Mouse (Mus musculus) megakaryocyte, embryonic 14.5 days (primary cell): ENCODE results near the gene Scgb3a1. TPM values are rescaled to one million over a fixed set of nuclear protein-coding genes. Genes with fewer than 3 reads are reported as not detected.

Experiments used
- H3K27me3 ChIP-seq: replicated peaks from 2 replicates; pipeline ENCODE3; 2012; ENCODE audit warnings: inconsistent platforms
- H3K36me3 ChIP-seq: replicated peaks from 2 replicates; pipeline ENCODE3; 2012; ENCODE audit warnings: low read length, inconsistent platforms, mixed read lengths
- H3K4me1 ChIP-seq: 2 replicates; pipeline ENCODE4 v1.6.1; 2012; ENCODE audit warnings: inconsistent platforms
- H3K4me3 ChIP-seq: replicated peaks from 2 replicates; pipeline ENCODE3; 2012; ENCODE audit warnings: moderate library complexity, mild to moderate bottlenecking, inconsistent platforms
- H3K9me3 ChIP-seq: 2 replicates; pipeline ENCODE4 v1.6.1; 2012; ENCODE audit warnings: inconsistent platforms
- FLI1 ChIP-seq: IDR thresholded peaks from 2 replicates; pipeline ENCODE4 v1.6.1; 2012; ENCODE audit warnings: low read length, inconsistent platforms, mixed read lengths
- GATA1 ChIP-seq: IDR thresholded peaks from 3 replicates; pipeline ENCODE4 v1.6.1; 2012; ENCODE audit warnings: mixed read lengths, low read length, inconsistent platforms, borderline replicate concordance
- polyA plus RNA-seq: library from polyadenylated mRNA; stranded (reverse); fragments of >175 nt; gene quantifications from 2 replicates; pipeline ENCODE4 v1.2.3, GENCODE M21; 2012; ENCODE audit warnings: low replicate concordance; ENCODE audit not compliant: insufficient read depth

The Scgb3a1 gene
- polyA plus RNA-seq, 1 experiment = not detected

- peaks cover 15% of the 10 kb centered on the region for H3K27me3 ChIP-seq
- no peaks in the 10 kb centered on the region for H3K36me3 ChIP-seq
- peaks cover 69% of the 10 kb centered on the region for H3K4me1 ChIP-seq
- H3K9me3 ChIP-seq = peaks cover 15% of the 10 kb centered on the region
- H3K4me3 ChIP-seq = no peak overlapping the region
- TF ChIP-seq FLI1 (no peak), GATA1 (no peak)
These were observed 7.9 kb upstream of the Scgb3a1 start for GRCm38 (mm10) chr11:49655501-49655900.

- Histone ChIP-seq H3K27me3 (peaks cover 21% of the 10 kb centered on the region), H3K9me3 (peaks cover 15% of the 10 kb centered on the region), H3K36me3 (no peaks in the 10 kb centered on the region), H3K4me3 (no peak overlapping the region), H3K4me1 (peaks cover 55% of the 10 kb centered on the region)
- TF ChIP-seq FLI1 (no peak), GATA1 (no peak)
These were observed 5.3 kb upstream of the Scgb3a1 start for GRCm38 (mm10) chr11:49658065-49658464.

GRCm38 (mm10) chr11:49658791-49659469 is 4.5 kb upstream of the Scgb3a1 start:
- Histone ChIP-seq H3K4me3 (peak overlapping the region; percentile 82), H3K9me3 (peaks cover 11% of the 10 kb centered on the region), H3K27me3 (peaks cover 19% of the 10 kb centered on the region), H3K4me1 (peaks cover 52% of the 10 kb centered on the region), H3K36me3 (no peaks in the 10 kb centered on the region)
- TF ChIP-seq FLI1 = no peak
- TF ChIP-seq GATA1 = no peak

GRCm38 (mm10) chr11:49659470-49659799 is 4.0 kb upstream of the Scgb3a1 start:
- Histone ChIP-seq H3K9me3 (peaks cover 6% of the 10 kb centered on the region), H3K36me3 (peaks cover 2% of the 10 kb centered on the region), H3K4me3 (peak overlapping the region; percentile 54), H3K4me1 (peaks cover 57% of the 10 kb centered on the region), H3K27me3 (peaks cover 15% of the 10 kb centered on the region)
- TF ChIP-seq FLI1 (no peak), GATA1 (no peak)

GRCm38 (mm10) chr11:49662292-49662780 is 1.1 kb upstream of the Scgb3a1 start:
- peaks cover 4% of the 10 kb centered on the region for H3K36me3 ChIP-seq
- peaks cover 6% of the 10 kb centered on the region for H3K27me3 ChIP-seq
- H3K4me1 ChIP-seq = peaks cover 62% of the 10 kb centered on the region
- no peak overlapping the region for H3K4me3 ChIP-seq
- TF ChIP-seq FLI1 (no peak), GATA1 (no peak)
- no peaks in the 10 kb centered on the region for H3K9me3 ChIP-seq

GRCm38 (mm10) chr11:49664262-49665140 is 1.1 kb downstream of the Scgb3a1 start:
- Histone ChIP-seq H3K4me1 (peaks cover 42% of the 10 kb centered on the region), H3K4me3 (no peak overlapping the region), H3K27me3 (peaks cover 6% of the 10 kb centered on the region), H3K36me3 (peaks cover 20% of the 10 kb centered on the region), H3K9me3 (no peaks in the 10 kb centered on the region)
- no peak for TF ChIP-seq GATA1
- TF ChIP-seq FLI1 = no peak

GRCm38 (mm10) chr11:49665462-49665861 is 2.1 kb downstream of the Scgb3a1 start:
- TF ChIP-seq GATA1 (no peak), FLI1 (no peak)
- H3K4me1 ChIP-seq = peaks cover 32% of the 10 kb centered on the region
- H3K9me3 ChIP-seq = no peaks in the 10 kb centered on the region
- H3K4me3 ChIP-seq = no peak overlapping the region
- peaks cover 28% of the 10 kb centered on the region for H3K36me3 ChIP-seq
- H3K27me3 ChIP-seq = peaks cover 6% of the 10 kb centered on the region

- H3K4me3 ChIP-seq = no peak overlapping the region
- H3K36me3 ChIP-seq = peaks cover 84% of the 10 kb centered on the region
- TF ChIP-seq FLI1 = no peak
- TF ChIP-seq GATA1 = no peak
- H3K9me3 ChIP-seq = no peaks in the 10 kb centered on the region
- no peaks in the 10 kb centered on the region for H3K27me3 ChIP-seq
- H3K4me1 ChIP-seq = no peaks in the 10 kb centered on the region
These were observed 10.0 kb downstream of the Scgb3a1 start for GRCm38 (mm10) chr11:49673433-49673832.

- H3K9me3 ChIP-seq = no peaks in the 10 kb centered on the region
- H3K4me1 ChIP-seq = peaks cover 15% of the 10 kb centered on the region
- H3K4me3 ChIP-seq = no peak overlapping the region
- no peak for TF ChIP-seq GATA1
- TF ChIP-seq FLI1 = no peak
- H3K27me3 ChIP-seq = no peaks in the 10 kb centered on the region
- H3K36me3 ChIP-seq = peaks cover 95% of the 10 kb centered on the region
These were observed 21.0 kb downstream of the Scgb3a1 start for GRCm38 (mm10) chr11:49684237-49684973.

- no peaks in the 10 kb centered on the region for H3K27me3 ChIP-seq
- H3K9me3 ChIP-seq = no peaks in the 10 kb centered on the region
- H3K36me3 ChIP-seq = peaks cover 83% of the 10 kb centered on the region
- H3K4me3 ChIP-seq = no peak overlapping the region
- TF ChIP-seq FLI1 (no peak), GATA1 (no peak)
- H3K4me1 ChIP-seq = peaks cover 41% of the 10 kb centered on the region
These were observed 31.6 kb downstream of the Scgb3a1 start for GRCm38 (mm10) chr11:49695013-49695412.
